Mouse (Mus musculus) lung, adult 2 months (tissue): ENCODE results near the gene Nenf. TPM values are rescaled to one million over a fixed set of nuclear protein-coding genes. Genes with fewer than 3 reads are reported as not detected.

Experiments used
- DNase-seq: peaks from one replicate; pipeline ENCODE4 v3.0.0; 2022
- H3K4me1 ChIP-seq: fragments of 200-500 bp; 2 replicates; pipeline ENCODE4 v1.6.1; 2011; ENCODE audit warnings: low read length; ENCODE audit not compliant: control insufficient read depth, insufficient read depth
- H3K4me3 ChIP-seq: fragments of 200-500 bp; replicated peaks from 2 replicates; pipeline ENCODE3; 2011; ENCODE audit warnings: low read depth, mild to moderate bottlenecking, control low read depth, low read length; ENCODE audit errors: extremely low read depth
- CTCF ChIP-seq: fragments of 200-500 bp; IDR thresholded peaks from 2 replicates; pipeline ENCODE4 v1.5.1; 2011; ENCODE audit warnings: mild to moderate bottlenecking, low read length, control low read depth; ENCODE audit not compliant: insufficient read depth
- POLR2A ChIP-seq: fragments of 200-500 bp; IDR thresholded peaks from 2 replicates; pipeline ENCODE4 v1.6.1; 2011; ENCODE audit warnings: low read depth, mild to moderate bottlenecking, control low read depth, low read length, borderline replicate concordance; ENCODE audit errors: extremely low read depth
- WGBS: fragments of 180-500 bp; shearing (Covaris S2); methylation state at CpG from one replicate; pipeline ENCODE4 v1.1.7; 2018; 5-methylcytosine and 5-hydroxymethylcytosine counted together
- polyA plus RNA-seq: library from polyadenylated mRNA; depleted of rRNA; stranded (reverse); fragments of >200 nt; gene quantifications from 2 replicates; pipeline ENCODE4 v1.2.3, GENCODE M21; 2012; rRNA removed

The Nenf gene
- polyA plus RNA-seq, 1 experiment, result 164 TPM

- no peaks in the 10 kb centered on the region for H3K4me1 ChIP-seq
- no peak overlapping the region for H3K4me3 ChIP-seq
- TF ChIP-seq CTCF (no peak), POLR2A (no peak)
- 10% methylated on average over 7 of the region's 7 CpGs for WGBS
- no peak for DNase-seq
Observed at GRCm38 (mm10) chr1:191259121-191259520, 58.9 kb downstream of the Nenf start.

DNA sequence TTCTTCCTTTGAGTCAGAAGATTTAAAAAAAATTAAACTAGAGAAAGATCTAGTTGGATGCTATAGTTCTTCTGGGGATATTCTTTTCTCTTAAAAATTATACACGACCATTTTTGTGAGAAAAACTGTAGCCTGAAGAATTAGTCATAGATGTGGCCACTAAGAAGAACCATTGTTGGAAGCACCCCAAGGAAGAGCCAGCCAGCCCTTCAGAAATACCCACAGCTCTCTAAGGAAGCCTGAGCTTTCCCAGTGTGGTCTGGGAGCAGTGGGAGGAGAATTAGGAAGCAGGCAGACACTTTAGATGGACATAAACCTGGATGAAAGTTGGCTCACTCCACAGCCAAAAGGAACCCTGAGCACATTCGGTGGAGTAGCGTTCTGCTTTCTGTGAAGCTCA lies 59.5 kb downstream of the Nenf start:
- no peak for TF ChIP-seq POLR2A
- no peak for TF ChIP-seq CTCF
- Histone ChIP-seq H3K4me1 (no peaks in the 10 kb centered on the region), H3K4me3 (no peak overlapping the region)
- WGBS, result 30% methylated on average over 3 of the region's 3 CpGs
- no peak for DNase-seq

DNA sequence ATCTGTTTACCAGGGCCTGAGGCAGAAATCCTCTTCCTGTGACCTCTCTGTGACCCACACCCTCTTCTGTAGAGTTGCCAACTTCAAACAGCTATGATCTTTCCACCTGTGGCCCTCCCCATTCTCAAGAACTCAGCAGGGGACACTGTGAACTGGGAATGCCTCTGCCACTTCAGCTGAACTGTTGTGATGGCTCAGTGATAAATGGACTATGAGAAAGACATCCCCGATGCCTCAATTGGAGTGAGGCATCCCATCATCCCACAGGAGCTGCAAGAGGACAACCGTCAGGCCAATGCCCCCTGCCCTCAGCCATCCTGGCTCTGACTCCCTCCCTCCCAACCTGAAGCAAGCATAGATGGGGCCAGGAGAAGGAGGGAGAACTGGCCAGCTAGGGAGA lies 60.0 kb downstream of the Nenf start:
- TF ChIP-seq CTCF (no peak), POLR2A (no peak)
- Histone ChIP-seq H3K4me3 (no peak overlapping the region), H3K4me1 (no peaks in the 10 kb centered on the region)
- no peak for DNase-seq
- WGBS, result 60% methylated on average over 2 of the region's 2 CpGs

- H3K4me3 ChIP-seq, result no peak overlapping the region
Observed at GRCm38 (mm10) chr1:191257351-191257771, 60.6 kb downstream of the Nenf start.

More at GRCm38 (mm10) chr1:191257351-191257771, 60.6 kb downstream of the Nenf start:
- 53% methylated on average over 3 of the region's 3 CpGs for WGBS
- no peak for DNase-seq
- TF ChIP-seq POLR2A (no peak), CTCF (no peak)
- no peaks in the 10 kb centered on the region for H3K4me1 ChIP-seq

Other genes with a start within 250 kb of the Nenf start
- gene Batf3, start 220.3 kb downstream of the Nenf start, polyA plus RNA-seq, result 5.1 and 6.1 TPM in 2 replicates
- not detected in 2 replicates for gene Fam71a, start 153.4 kb downstream of the Nenf start, polyA plus RNA-seq
- 4.8 and 8.6 TPM in 2 replicates for gene Atf3, start 100.2 kb downstream of the Nenf start, polyA plus RNA-seq
- 8.0 and 8.4 TPM in 2 replicates for gene Tmem206, start 7.7 kb upstream of the Nenf start, polyA plus RNA-seq
- 91.0 and 94.6 TPM in 2 replicates for gene Ppp2r5a, start 85.1 kb upstream of the Nenf start, polyA plus RNA-seq